Mouse (Mus musculus) naive thymus-derived CD4-positive, alpha-beta T cell, adult 5 months (primary cell): ENCODE measurements around the gene Slc8b1. TPM values are rescaled to one million over a fixed set of nuclear protein-coding genes. Genes with fewer than 3 reads are reported as not detected.

ENCODE experiments used
- polyA plus RNA-seq: library from polyadenylated mRNA; unstranded; fragments of 100-300 nt; shearing (Covaris generic); gene quantifications from one replicate; pipeline ENCODE4 v1.2.1, GENCODE M21; 2017

Slc8b1 gene
- 8.4 TPM for polyA plus RNA-seq

GRCm38 (mm10) chr5:120510982-120511642 is at the start of gene Slc8b1:
Gene Slc8b1 (plus strand): TSS chr5:120511168.

GRCm38 (mm10) chr5:120472770-120473169 is 38.2 kb upstream of the Slc8b1 start, which contains the start of gene Sdsl:
Gene Sdsl (minus strand): TSS chr5:120472810.

GRCm38 (mm10) chr5:120476296-120476695 is 34.7 kb upstream of the Slc8b1 start, which contains the start of gene Sds:
Gene Sds (plus strand): TSS chr5:120476526.

GRCm38 (mm10) chr5:120503144-120503795 is 7.7 kb upstream of the Slc8b1 start, which contains the start of gene Plbd2:
Gene Plbd2 (minus strand): TSS chr5:120503625.

Other genes starting within 250 kb of the Slc8b1 start
- not detected for gene Lhx5, start 79.5 kb upstream of the Slc8b1 start, polyA plus RNA-seq
- gene Sdsl, start 38.4 kb upstream of the Slc8b1 start, polyA plus RNA-seq = not detected
- gene Sds, start 34.6 kb upstream of the Slc8b1 start, polyA plus RNA-seq = not detected
- 20.0 TPM for gene Plbd2, start 7.5 kb upstream of the Slc8b1 start, polyA plus RNA-seq
- gene Tpcn1, start 77.5 kb downstream of the Slc8b1 start, polyA plus RNA-seq = 13.6 TPM
- 0.90 TPM for gene Iqcd, start 77.8 kb downstream of the Slc8b1 start, polyA plus RNA-seq
- 4.0 TPM for gene Rita1, start 101.4 kb downstream of the Slc8b1 start, polyA plus RNA-seq
- gene Ddx54, start 101.6 kb downstream of the Slc8b1 start, polyA plus RNA-seq = 87.2 TPM
- not detected for gene Cfap73, start 123.1 kb downstream of the Slc8b1 start, polyA plus RNA-seq
- 8.6 TPM for gene Rasal1, start 137.6 kb downstream of the Slc8b1 start, polyA plus RNA-seq
- 118 TPM for gene Dtx1, start 200.8 kb downstream of the Slc8b1 start, polyA plus RNA-seq
- gene Oas2, start 238.7 kb downstream of the Slc8b1 start, polyA plus RNA-seq = 3.9 TPM